Mouse (Mus musculus) MEL-GATA-1-ER (cell line): ENCODE results near the gene Gm11554.
"Not testable (repeated sequence)": the region's sequence is repeated elsewhere in the genome, so short reads cannot be mapped to it uniquely, and the experiment has no call there.

Experiments
- DNase-seq: peaks from one replicate; pipeline ENCODE4 v3.0.0-alpha.2; 2012; ENCODE audit warnings: low read depth; ENCODE audit errors: extremely low read depth

Gene Gm11554

GRCm38 (mm10) chr11:99804346-99804745, at the start of gene Gm11554:
Gm11554 (minus strand) TSS chr11:99804446.
- not testable (repeated sequence) for DNase-seq

GRCm38 (mm10) chr11:99851508-99851907, 47.3 kb upstream of the Gm11554 start, which contains the start of gene Krtap4-16:
Krtap4-16 (minus strand) TSS chr11:99851608.
- no peak for DNase-seq

- DNase-seq = no peak
These were observed 42.5 kb upstream of the Gm11554 start for GRCm38 (mm10) chr11:99846746-99847145.

- DNase-seq = no peak
These were observed 37.9 kb upstream of the Gm11554 start for GRCm38 (mm10) chr11:99842185-99842584.

GRCm38 (mm10) chr11:99837966-99838365, 33.7 kb upstream of the Gm11554 start, which contains the start of gene 2300003K06Rik:
2300003K06Rik (minus strand) TSS chr11:99838066.
- no peak for DNase-seq

GRCm38 (mm10) chr11:99815566-99815965, 11.3 kb upstream of the Gm11554 start, which contains the start of gene Gm11564:
Gm11564 (minus strand) TSS chr11:99815666.
- DNase-seq = not testable (repeated sequence)

GRCm38 (mm10) chr11:99809792-99810191, 5.5 kb upstream of the Gm11554 start, which contains the start of gene Krtap4-13:
Krtap4-13 (minus strand) TSS chr11:99809892.
- not testable (repeated sequence) for DNase-seq

GRCm38 (mm10) chr11:99798832-99799231, 5.4 kb downstream of the Gm11554 start, which contains the start of gene Gm11569:
Gm11569 (minus strand) TSS chr11:99798932.
- not testable (repeated sequence) for DNase-seq

GRCm38 (mm10) chr11:99793367-99793766, 10.9 kb downstream of the Gm11554 start, which contains the start of gene Gm11596:
Gm11596 (minus strand) TSS chr11:99793467.
- no peak for DNase-seq

GRCm38 (mm10) chr11:99784900-99785299, 19.3 kb downstream of the Gm11554 start, which contains the start of gene Krtap4-9:
Krtap4-9 (plus strand) TSS chr11:99785200.
- not testable (repeated sequence) for DNase-seq

- DNase-seq = no peak
These were observed 23.6 kb downstream of the Gm11554 start, which contains the start of gene Krtap4-8 for GRCm38 (mm10) chr11:99780604-99781003. Krtap4-8 (minus strand) TSS chr11:99780704.

GRCm38 (mm10) chr11:99778401-99778800, 25.8 kb downstream of the Gm11554 start:
- DNase-seq = no peak

GRCm38 (mm10) chr11:99772813-99773212, 31.4 kb downstream of the Gm11554 start, which contains the start of gene Gm11595:
Gm11595 (minus strand) TSS chr11:99772913.
- not testable (repeated sequence) for DNase-seq

GRCm38 (mm10) chr11:99768410-99768809, 35.8 kb downstream of the Gm11554 start:
- no peak for DNase-seq

- no peak for DNase-seq
These were observed 45.4 kb downstream of the Gm11554 start for GRCm38 (mm10) chr11:99758877-99759276.
